Mouse (Mus musculus): Measurements from ENCODE around the gene Nelfe. TPM values are rescaled to one million over a fixed set of nuclear protein-coding genes. Genes with fewer than 3 reads are reported as not detected.

Gene Nelfe
- polyA plus RNA-seq, 1 experiment from 2014 or later = 85.8 TPM

GRCm38 (mm10) chr17:34891377-34891776 is 41.2 kb downstream of the Nelfe start:
- DNase-seq (ENCODE audit: low spot score) (no peak), ATAC-seq (ENCODE audit: low read depth) (no peak)
- Histone ChIP-seq H3K27ac (replicated peaks; ENCODE audit: low read depth, low read length) (no peak overlapping the region), H3K27me3 (replicated peaks; ENCODE audit: control insufficient read depth, insufficient read depth, low read length) (no peaks in the 10 kb centered on the region), H3K9ac (ENCODE audit: low read depth, low read length) (no peak overlapping the region), H3K9me3 (ENCODE audit: control insufficient read depth, low read length) (no peaks in the 10 kb centered on the region), H3K4me2 (ENCODE audit: low read depth, low read length) (no peak overlapping the region), H3K4me1 (ENCODE audit: control insufficient read depth, insufficient read depth, low read length) (peaks cover 4% of the 10 kb centered on the region; the same call in 1 of the 2 replicates), H3K36me3 (ENCODE audit: control insufficient read depth, insufficient read depth, low read length) (peaks cover 6% of the 10 kb centered on the region; the same call in 1 of the 2 replicates), H3K4me3 (ENCODE audit: low read depth, low read length) (no peak overlapping the region)
- 87% methylated on average over 2 of the region's 2 CpGs for whole genome bisulfite sequencing

GRCm38 (mm10) chr17:34893072-34893824 is 43.1 kb downstream of the Nelfe start:
- H3K27me3 ChIP-seq (replicated peaks; ENCODE audit: control insufficient read depth, insufficient read depth, low read length) = no peaks in the 10 kb centered on the region
- H3K36me3 ChIP-seq (ENCODE audit: control insufficient read depth, insufficient read depth, low read length) = peaks cover 9% of the 10 kb centered on the region; the same call in 1 of the 2 replicates
- peak overlapping the region; percentile 78; the same call in 1 of the 2 replicates for H3K27ac ChIP-seq (replicated peaks; ENCODE audit: low read depth, low read length)
- H3K4me2 ChIP-seq (ENCODE audit: low read depth, low read length) = peak overlapping the region; percentile 84
- H3K4me3 ChIP-seq (ENCODE audit: low read depth, low read length) = peak overlapping the region; percentile 80; the same call in 1 of the 2 replicates
- H3K9me3 ChIP-seq (ENCODE audit: control insufficient read depth, low read length) = no peaks in the 10 kb centered on the region
- H3K4me1 ChIP-seq (ENCODE audit: control insufficient read depth, insufficient read depth, low read length) = peaks cover 12% of the 10 kb centered on the region; the same call in 1 of the 2 replicates
- ATAC-seq (ENCODE audit: low read depth) (no peak), DNase-seq (ENCODE audit: low spot score) (no peak)
- H3K9ac ChIP-seq (ENCODE audit: low read depth, low read length) = peak overlapping the region; percentile 91; the same call in 1 of the 2 replicates
- WGBS = 71% methylated on average over 12 of the region's 12 CpGs

- 0% methylated on average over 10 of the region's 51 CpGs for WGBS
- no peaks in the 10 kb centered on the region for H3K9me3 ChIP-seq (ENCODE audit: control insufficient read depth, low read length)
- H3K36me3 ChIP-seq (ENCODE audit: control insufficient read depth, insufficient read depth, low read length) = peaks cover 9% of the 10 kb centered on the region; the same call in 1 of the 2 replicates
- ATAC-seq (ENCODE audit: low read depth) (peak; percentile 90), DNase-seq (ENCODE audit: low spot score) (peak; percentile 97)
- H3K27me3 ChIP-seq (replicated peaks; ENCODE audit: control insufficient read depth, insufficient read depth, low read length) = no peaks in the 10 kb centered on the region
- peak overlapping the region; percentile 91 for H3K9ac ChIP-seq (ENCODE audit: low read depth, low read length)
- H3K4me3 ChIP-seq (ENCODE audit: low read depth, low read length) = peak overlapping the region; percentile 80
- peak overlapping the region; percentile 84 for H3K4me2 ChIP-seq (ENCODE audit: low read depth, low read length)
- H3K27ac ChIP-seq (replicated peaks; ENCODE audit: low read depth, low read length) = peak overlapping the region; percentile 90
- peaks cover 12% of the 10 kb centered on the region; the same call in 1 of the 2 replicates for H3K4me1 ChIP-seq (ENCODE audit: control insufficient read depth, insufficient read depth, low read length)
Observed at GRCm38 (mm10) chr17:34894074-34894597, 43.9 kb downstream of the Nelfe start.

- Histone ChIP-seq H3K4me3 (ENCODE audit: low read depth, low read length) (peak overlapping the region; percentile 80), H3K27me3 (replicated peaks; ENCODE audit: control insufficient read depth, insufficient read depth, low read length) (no peaks in the 10 kb centered on the region), H3K9me3 (ENCODE audit: control insufficient read depth, low read length) (no peaks in the 10 kb centered on the region), H3K36me3 (ENCODE audit: control insufficient read depth, insufficient read depth, low read length) (peaks cover 9% of the 10 kb centered on the region; the same call in 1 of the 2 replicates), H3K27ac (replicated peaks; ENCODE audit: low read depth, low read length) (peak overlapping the region; percentile 90), H3K4me2 (ENCODE audit: low read depth, low read length) (peak overlapping the region; percentile 84), H3K9ac (ENCODE audit: low read depth, low read length) (peak overlapping the region; percentile 91), H3K4me1 (ENCODE audit: control insufficient read depth, insufficient read depth, low read length) (peaks cover 12% of the 10 kb centered on the region; the same call in 1 of the 2 replicates)
- ATAC-seq (ENCODE audit: low read depth) (peak; percentile 15), DNase-seq (ENCODE audit: low spot score) (peak; percentile 55)
- WGBS = 12% methylated on average over 23 of the region's 51 CpGs
Observed at GRCm38 (mm10) chr17:34894801-34895530, 44.8 kb downstream of the Nelfe start.

GRCm38 (mm10) chr17:34895724-34896123 is 45.5 kb downstream of the Nelfe start:
- Histone ChIP-seq H3K27ac (replicated peaks; ENCODE audit: low read depth, low read length) (peak overlapping the region; percentile 90), H3K4me1 (ENCODE audit: control insufficient read depth, insufficient read depth, low read length) (peaks cover 12% of the 10 kb centered on the region; the same call in 1 of the 2 replicates), H3K9ac (ENCODE audit: low read depth, low read length) (peak overlapping the region; percentile 91), H3K36me3 (ENCODE audit: control insufficient read depth, insufficient read depth, low read length) (peaks cover 9% of the 10 kb centered on the region; the same call in 1 of the 2 replicates), H3K27me3 (replicated peaks; ENCODE audit: control insufficient read depth, insufficient read depth, low read length) (no peaks in the 10 kb centered on the region), H3K4me2 (ENCODE audit: low read depth, low read length) (peak overlapping the region; percentile 84), H3K9me3 (ENCODE audit: control insufficient read depth, low read length) (no peaks in the 10 kb centered on the region), H3K4me3 (ENCODE audit: low read depth, low read length) (peak overlapping the region; percentile 80)
- WGBS = 84% methylated on average over 14 of the region's 15 CpGs
- no peak for ATAC-seq (ENCODE audit: low read depth)
- DNase-seq (ENCODE audit: low spot score) = no peak

- Histone ChIP-seq H3K9ac (ENCODE audit: low read depth, low read length) (no peak overlapping the region), H3K4me3 (ENCODE audit: low read depth, low read length) (peak overlapping the region; percentile 2; the same call in 1 of the 2 replicates)
- WGBS = 85% methylated on average over 17 of the region's 17 CpGs
Observed at GRCm38 (mm10) chr17:34896366-34896765, 46.2 kb downstream of the Nelfe start.

GRCm38 (mm10) chr17:34897373-34898159 is 47.4 kb downstream of the Nelfe start:
- Histone ChIP-seq H3K27me3 (replicated peaks; ENCODE audit: control insufficient read depth, insufficient read depth, low read length) (no peaks in the 10 kb centered on the region), H3K27ac (replicated peaks; ENCODE audit: low read depth, low read length) (peak overlapping the region; percentile 96), H3K36me3 (ENCODE audit: control insufficient read depth, insufficient read depth, low read length) (peaks cover 24% of the 10 kb centered on the region), H3K4me3 (ENCODE audit: low read depth, low read length) (peak overlapping the region; percentile 89), H3K4me2 (ENCODE audit: low read depth, low read length) (peak overlapping the region; percentile 74), H3K9ac (ENCODE audit: low read depth, low read length) (peak overlapping the region; percentile 84), H3K4me1 (ENCODE audit: control insufficient read depth, insufficient read depth, low read length) (peaks cover 12% of the 10 kb centered on the region; the same call in 1 of the 2 replicates), H3K9me3 (ENCODE audit: control insufficient read depth, low read length) (no peaks in the 10 kb centered on the region)
- ATAC-seq (ENCODE audit: low read depth) (0 out of 2 replicates have a peak, but pooled peaks have one; percentile 7), DNase-seq (ENCODE audit: low spot score) (peak; percentile 94)
- 16% methylated on average over 10 of the region's 10 CpGs for WGBS

More at GRCm38 (mm10) chr17:34896366-34896765, 46.2 kb downstream of the Nelfe start:
- Histone ChIP-seq H3K9me3 (ENCODE audit: control insufficient read depth, low read length) (no peaks in the 10 kb centered on the region), H3K4me1 (ENCODE audit: control insufficient read depth, insufficient read depth, low read length) (peaks cover 12% of the 10 kb centered on the region; the same call in 1 of the 2 replicates), H3K4me2 (ENCODE audit: low read depth, low read length) (0 out of 2 replicates have a peak overlapping the region, but pooled peaks have one; percentile 84), H3K27me3 (replicated peaks; ENCODE audit: control insufficient read depth, insufficient read depth, low read length) (no peaks in the 10 kb centered on the region), H3K27ac (replicated peaks; ENCODE audit: low read depth, low read length) (no peak overlapping the region), H3K36me3 (ENCODE audit: control insufficient read depth, insufficient read depth, low read length) (peaks cover 14% of the 10 kb centered on the region)
- no peak for DNase-seq (ENCODE audit: low spot score)
- ATAC-seq (ENCODE audit: low read depth) = no peak
